Comparison of ENCODE assay signal across 8 mouse cellular contexts in genomic region chr11:43385055-43385649, GRCm38 (mm10). TPM values are rescaled to one million over a fixed set of nuclear protein-coding genes. Genes with fewer than 3 reads are reported as not detected.
A peak's percentile ranks its signal among the peaks of the same experiment; 100 is the strongest.
DNase-seq lines count a peak whose midpoint lies in the region; ATAC-seq and TF ChIP-seq lines count a peak whose summit lies in the region.

No protein-coding gene starts in this region.

- peak overlapping the region; percentile 23 for H3K4me3 ChIP-seq in embryonic facial prominence, embryonic 14.5 days (ENCODE audit: low read depth, low read length)
- H3K4me3 ChIP-seq in heart, embryonic 10.5 days, result peak overlapping the region; percentile 53
- H3K4me3 ChIP-seq in limb, embryonic 14.5 days (replicated peaks; ENCODE audit: low read length), result peak overlapping the region; percentile 27
- peak overlapping the region; percentile 27 for H3K4me3 ChIP-seq in midbrain, embryonic 14.5 days (replicated peaks; ENCODE audit: low read depth, low read length)

- peak overlapping the region; percentile 65 for H3K4me2 ChIP-seq in embryonic facial prominence, embryonic 14.5 days (ENCODE audit: low read depth, low read length)
- H3K4me2 ChIP-seq in limb, embryonic 14.5 days (replicated peaks; ENCODE audit: low read depth, low read length, severe bottlenecking), result peak overlapping the region; percentile 49
- peak overlapping the region; percentile 65 for H3K4me2 ChIP-seq in midbrain, embryonic 14.5 days (ENCODE audit: low read length)

- under 1% methylated on average over 18 of the region's 18 CpGs for WGBS in embryonic facial prominence, embryonic 14.5 days
- under 1% methylated on average over 18 of the region's 18 CpGs for WGBS in heart, embryonic 10.5 days
- WGBS in limb, embryonic 14.5 days, result 3% methylated on average over 18 of the region's 18 CpGs
- 3% methylated on average over 18 of the region's 18 CpGs for WGBS in midbrain, embryonic 14.5 days

- peak; percentile 85 for ATAC-seq in embryonic facial prominence, embryonic 14.5 days (ENCODE audit: low read depth)
- peak; percentile 26; the same call in 1 of the 2 replicates for ATAC-seq in limb, embryonic 14.5 days (ENCODE audit: low FRiP score, low read depth)
- ATAC-seq in midbrain, embryonic 14.5 days (ENCODE audit: low FRiP score, low TSS enrichment), result peak; percentile 72; the same call in 1 of the 2 replicates

- H3K27ac ChIP-seq in embryonic facial prominence, embryonic 14.5 days (replicated peaks; ENCODE audit: low read depth, low read length), result 0 out of 2 replicates have a peak overlapping the region, but pooled peaks have one; percentile 4
- peak overlapping the region; percentile 88 for H3K27ac ChIP-seq in heart, embryonic 10.5 days
- H3K27ac ChIP-seq in limb, embryonic 14.5 days (replicated peaks; ENCODE audit: low read depth, low read length), result no peak overlapping the region; the same call in 1 of the 2 replicates
- H3K27ac ChIP-seq in midbrain, embryonic 14.5 days (replicated peaks; ENCODE audit: low read depth, low read length), result peak overlapping the region; percentile 72

- peaks cover 6% of the 10 kb centered on the region; the same call in 1 of the 2 replicates for H3K27me3 ChIP-seq in embryonic facial prominence, embryonic 14.5 days (replicated peaks; ENCODE audit: control insufficient read depth, insufficient read depth, low read length)
- H3K27me3 ChIP-seq in heart, embryonic 10.5 days (ENCODE audit: insufficient read depth, poor library complexity, severe bottlenecking), result no peaks in the 10 kb centered on the region; the same call in 1 of the 2 replicates
- H3K27me3 ChIP-seq in limb, embryonic 14.5 days (ENCODE audit: control insufficient read depth, insufficient read depth, low read length), result no peaks in the 10 kb centered on the region; the same call in 1 of the 2 replicates
- no peaks in the 10 kb centered on the region for H3K27me3 ChIP-seq in midbrain, embryonic 14.5 days (ENCODE audit: control insufficient read depth, insufficient read depth, low read length)

- no peaks in the 10 kb centered on the region for H3K36me3 ChIP-seq in embryonic facial prominence, embryonic 14.5 days (ENCODE audit: control insufficient read depth, insufficient read depth, low read length)
- no peaks in the 10 kb centered on the region for H3K36me3 ChIP-seq in heart, embryonic 10.5 days
- no peaks in the 10 kb centered on the region for H3K36me3 ChIP-seq in limb, embryonic 14.5 days (ENCODE audit: control insufficient read depth, insufficient read depth, low read length)
- H3K36me3 ChIP-seq in midbrain, embryonic 14.5 days (ENCODE audit: control insufficient read depth, insufficient read depth, low read length), result no peaks in the 10 kb centered on the region

- H3K4me1 ChIP-seq in embryonic facial prominence, embryonic 14.5 days (ENCODE audit: control insufficient read depth, insufficient read depth, low read length), result no peaks in the 10 kb centered on the region; the same call in 1 of the 2 replicates
- H3K4me1 ChIP-seq in heart, embryonic 10.5 days, result peaks cover 8% of the 10 kb centered on the region
- H3K4me1 ChIP-seq in limb, embryonic 14.5 days (ENCODE audit: control insufficient read depth, insufficient read depth, low read length), result no peaks in the 10 kb centered on the region
- peaks cover 16% of the 10 kb centered on the region for H3K4me1 ChIP-seq in midbrain, embryonic 14.5 days (ENCODE audit: control insufficient read depth, insufficient read depth, low read length)

- no peak for TF ChIP-seq POLR2A in limb, embryonic 14.5 days (IDR thresholded peaks at IDR 0.05; ENCODE audit: borderline replicate concordance, extremely low read depth, insufficient read depth, insufficient read length)

- DNase-seq in urinary bladder, adult 18-20 months (ENCODE audit: low spot score in 2 of 2), result peak; percentile 28 to 41
- DNase-seq in urinary bladder, postnatal 10 days (ENCODE audit: low spot score), result no peak
- peak; percentile 68 for DNase-seq in embryonic facial prominence, embryonic 14.5 days (ENCODE audit: low spot score)
- DNase-seq in heart, embryonic 10.5 days (ENCODE audit: low spot score), result peak; percentile 83
- DNase-seq in kidney, adult 8-10 months, result peak; percentile 20 to 60
- peak; percentile 39 for DNase-seq in limb, embryonic 14.5 days (ENCODE audit: low spot score)
- peak; percentile 70 for DNase-seq in midbrain, embryonic 14.5 days
- DNase-seq in spleen, adult 18-20 months, result peak; percentile 68 to 69

- no peaks in the 10 kb centered on the region for H3K9me3 ChIP-seq in embryonic facial prominence, embryonic 14.5 days (ENCODE audit: control insufficient read depth, low read length)
- H3K9me3 ChIP-seq in heart, embryonic 10.5 days, result no peaks in the 10 kb centered on the region
- no peaks in the 10 kb centered on the region for H3K9me3 ChIP-seq in limb, embryonic 14.5 days (ENCODE audit: control insufficient read depth, low read length)
- no peaks in the 10 kb centered on the region for H3K9me3 ChIP-seq in midbrain, embryonic 14.5 days (ENCODE audit: control insufficient read depth, low read length)

- H3K9ac ChIP-seq in embryonic facial prominence, embryonic 14.5 days (ENCODE audit: low read depth, low read length), result peak overlapping the region; percentile 22
- peak overlapping the region; percentile 37 for H3K9ac ChIP-seq in limb, embryonic 14.5 days (ENCODE audit: low read depth, low read length, severe bottlenecking)
- peak overlapping the region; percentile 51 for H3K9ac ChIP-seq in midbrain, embryonic 14.5 days (replicated peaks; ENCODE audit: low read length)

RNA-seq across cellular contexts. Expression of gene Pttg1, which starts 40.9 kb away (rescaled TPM):
- polyA plus RNA-seq in embryonic facial prominence, embryonic 14.5 days (2014; fragmentation: Nextera tagmentation; extraction: Ambion mirVana), result 71.3 and 83.2 TPM in 2 replicates
- 101 and 118 TPM in 2 replicates for polyA plus RNA-seq in heart, embryonic 10.5 days (2016; fragmentation: Nextera tagmentation; extraction: Ambion mirVana)
- 50.9 and 66.8 TPM in 2 replicates for polyA plus RNA-seq in limb, embryonic 14.5 days (2012; rRNA removed)
- 80.9 and 86.5 TPM in 2 replicates for polyA plus RNA-seq in limb, embryonic 14.5 days (2014; fragmentation: Nextera tagmentation; extraction: Ambion mirVana)
- 50.3 and 51.8 TPM in 2 replicates for polyA plus RNA-seq in midbrain, embryonic 14.5 days (2014; fragmentation: Nextera tagmentation; extraction: Ambion mirVana)

RNA-seq across cellular contexts. Expression of gene Slu7, which starts 48.4 kb away (rescaled TPM):
- 46.2 and 54.1 TPM in 2 replicates for polyA plus RNA-seq in embryonic facial prominence, embryonic 14.5 days (2014; fragmentation: Nextera tagmentation; extraction: Ambion mirVana)
- 36.6 and 44.1 TPM in 2 replicates for polyA plus RNA-seq in heart, embryonic 10.5 days (2016; fragmentation: Nextera tagmentation; extraction: Ambion mirVana)
- 8.2 and 15.5 TPM in 2 replicates for polyA plus RNA-seq in limb, embryonic 14.5 days (2012; rRNA removed)
- polyA plus RNA-seq in limb, embryonic 14.5 days (2014; fragmentation: Nextera tagmentation; extraction: Ambion mirVana), result 48.2 and 52.1 TPM in 2 replicates
- 64.1 and 68.6 TPM in 2 replicates for polyA plus RNA-seq in midbrain, embryonic 14.5 days (2014; fragmentation: Nextera tagmentation; extraction: Ambion mirVana)

Comparison
In these comparisons a context has a peak if more than half of its experiments do, and no peak if none do; other contexts are left out.
1. ATAC-seq: peak in every context shown above with its lines; median percentile 85 in embryonic facial prominence, embryonic 14.5 days; 72 in midbrain, embryonic 14.5 days; 26 in limb, embryonic 14.5 days.